Mouse (Mus musculus) small intestine, adult 2 months (tissue): Measurements from ENCODE around the gene Sfxn1.

Experiments used
- CTCF ChIP-seq: fragments of 200-500 bp; IDR thresholded peaks from 2 replicates; pipeline ENCODE4 v1.5.1; 2012; ENCODE audit warnings: low read depth, mild to moderate bottlenecking, control low read depth, inconsistent platforms, low read length, moderate library complexity, mixed read lengths; ENCODE audit not compliant: insufficient replicate concordance, insufficient read length; ENCODE audit errors: extremely low read depth
- POLR2A ChIP-seq: fragments of 200-500 bp; IDR thresholded peaks from 2 replicates; pipeline ENCODE4 v1.6.1; 2012; ENCODE audit warnings: low read depth, mild to moderate bottlenecking, control low read depth, inconsistent platforms, low read length, moderate library complexity

GRCm38 (mm10) chr13:54094963-54095362 is 23.3 kb downstream of the Sfxn1 start:
- TF ChIP-seq CTCF (no peak), POLR2A (no peak)
